Mouse (Mus musculus): Measurements from ENCODE around the gene Ank2. TPM values are rescaled to one million over a fixed set of nuclear protein-coding genes. Genes with fewer than 3 reads are reported as not detected.
A peak's percentile ranks its signal among the peaks of the same experiment; 100 is the strongest.
"Not testable (repeated sequence)": the region's sequence is repeated elsewhere in the genome, so short reads cannot be mapped to it uniquely, and the experiment has no call there.

The Ank2 gene
- total RNA-seq, 1 experiment from 2014 or later = not detected

GRCm38 (mm10) chr3:127374190-127374710 lies 124.9 kb downstream of the Ank2 start:
- no peak for ATAC-seq (replicated peaks; ENCODE audit: insufficient number of reproducible peaks, low FRiP score, low TSS enrichment, poor library complexity, severe bottlenecking)

DNA sequence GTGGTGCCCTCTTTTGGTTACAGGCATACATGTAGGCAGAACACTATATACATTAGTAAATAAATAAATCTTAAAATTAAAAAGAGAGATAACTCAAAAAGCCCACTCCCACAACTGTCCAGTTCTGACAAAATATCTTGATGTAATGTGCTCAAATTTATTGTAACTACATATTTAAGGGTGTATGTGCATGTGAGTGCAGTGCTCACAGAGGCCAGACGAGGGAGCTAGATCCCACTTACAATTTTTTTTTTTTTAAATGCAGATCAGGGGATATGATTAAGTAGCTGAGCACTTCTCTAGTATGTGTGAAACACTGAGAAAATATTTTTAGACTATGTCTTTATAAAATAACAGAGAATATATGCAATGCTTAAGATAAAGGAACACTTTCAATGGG lies 127.4 kb downstream of the Ank2 start:
- no peak for ATAC-seq (replicated peaks; ENCODE audit: insufficient number of reproducible peaks, low FRiP score, low TSS enrichment, poor library complexity, severe bottlenecking)

- ATAC-seq (replicated peaks; ENCODE audit: insufficient number of reproducible peaks, low FRiP score, low TSS enrichment, poor library complexity, severe bottlenecking) = no peak
Observed at GRCm38 (mm10) chr3:127369529-127369928, 129.6 kb downstream of the Ank2 start.

GRCm38 (mm10) chr3:127367450-127367849 lies 131.7 kb downstream of the Ank2 start:
- no peak for ATAC-seq (replicated peaks; ENCODE audit: insufficient number of reproducible peaks, low FRiP score, low TSS enrichment, poor library complexity, severe bottlenecking)

GRCm38 (mm10) chr3:127363512-127363911 lies 135.6 kb downstream of the Ank2 start:
- no peak for ATAC-seq (replicated peaks; ENCODE audit: insufficient number of reproducible peaks, low FRiP score, low TSS enrichment, poor library complexity, severe bottlenecking)

GRCm38 (mm10) chr3:127362611-127363393 lies 136.3 kb downstream of the Ank2 start:
- no peak for ATAC-seq (replicated peaks; ENCODE audit: insufficient number of reproducible peaks, low FRiP score, low TSS enrichment, poor library complexity, severe bottlenecking)

DNA sequence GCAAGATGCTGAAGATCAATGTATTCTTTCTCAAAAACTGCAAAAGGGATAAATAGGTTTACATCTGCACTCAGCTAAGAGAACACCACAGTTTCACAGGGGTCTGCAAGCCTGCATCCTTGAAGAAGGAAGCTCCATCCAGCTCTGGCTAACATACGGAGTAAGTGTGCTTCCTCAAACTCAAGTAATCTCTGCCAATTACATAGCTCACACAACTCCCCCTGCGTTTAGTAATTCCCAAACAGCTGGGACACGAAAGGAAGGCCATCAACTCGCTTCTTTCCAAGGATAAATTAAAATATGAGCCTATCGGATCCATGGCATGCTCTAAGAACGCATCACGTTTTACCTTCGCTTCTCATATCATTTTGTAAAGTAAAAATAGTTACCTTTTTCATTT lies 137.3 kb downstream of the Ank2 start:
- no peak for ATAC-seq (replicated peaks; ENCODE audit: insufficient number of reproducible peaks, low FRiP score, low TSS enrichment, poor library complexity, severe bottlenecking)

DNA sequence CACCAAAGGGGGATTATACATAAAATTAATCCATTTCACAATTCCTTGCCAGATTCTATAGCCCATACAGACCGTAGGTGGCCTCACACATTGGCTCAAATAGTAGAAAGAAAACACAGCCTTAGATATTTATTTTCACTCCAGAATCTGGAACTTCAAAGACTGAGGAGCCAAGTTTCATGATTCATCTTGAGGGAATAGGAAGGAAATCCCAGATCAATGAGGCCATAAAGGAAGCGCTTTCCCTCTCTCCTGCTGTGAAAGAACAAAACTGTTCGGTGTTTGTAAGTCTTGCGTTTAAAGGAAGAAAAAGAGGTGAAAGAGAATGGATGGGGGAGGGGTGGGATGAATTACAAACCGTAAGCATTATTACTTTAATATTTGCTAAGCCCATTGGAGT lies 137.8 kb downstream of the Ank2 start:
- no peak for ATAC-seq (replicated peaks; ENCODE audit: insufficient number of reproducible peaks, low FRiP score, low TSS enrichment, poor library complexity, severe bottlenecking)

GRCm38 (mm10) chr3:127355252-127355651 lies 143.9 kb downstream of the Ank2 start:
- peak; percentile 93 for ATAC-seq (replicated peaks; ENCODE audit: insufficient number of reproducible peaks, low FRiP score, low TSS enrichment, poor library complexity, severe bottlenecking)

DNA sequence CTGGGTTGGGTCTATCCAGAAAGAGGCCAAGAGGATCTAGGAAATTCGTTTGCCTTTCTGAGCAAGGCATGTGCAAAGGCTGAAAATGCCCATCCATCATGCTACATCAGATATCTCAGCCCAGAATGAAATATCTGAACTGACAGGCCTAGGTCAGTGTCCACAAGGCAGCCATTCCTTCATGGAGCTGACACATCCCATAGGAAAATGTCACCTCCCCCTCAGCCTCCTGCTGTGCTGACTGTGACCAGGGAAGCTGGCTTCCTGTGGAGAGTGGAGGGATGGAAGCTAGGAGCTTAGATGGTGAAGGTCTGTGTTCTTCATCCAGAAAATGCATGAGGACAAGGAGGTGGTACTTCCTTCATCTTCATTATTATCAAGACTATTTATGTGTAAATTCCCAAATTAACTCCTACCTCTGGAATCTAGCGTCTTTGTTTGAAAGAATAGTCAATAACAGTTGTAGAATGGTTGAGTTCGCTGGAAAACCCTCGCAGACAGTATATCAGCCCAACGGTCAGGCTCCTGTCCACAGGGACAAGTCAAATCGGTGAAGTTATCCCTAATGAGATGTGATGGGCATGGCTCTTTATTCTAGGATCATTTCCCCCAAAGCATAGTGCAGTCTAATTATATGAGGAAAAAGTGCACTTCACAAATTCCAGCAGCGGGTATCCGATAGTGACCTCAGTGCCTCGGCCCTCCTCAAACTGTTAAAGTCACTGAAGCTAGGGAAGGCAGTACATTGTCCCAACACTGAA lies 148.4 kb downstream of the Ank2 start:
- ATAC-seq (replicated peaks; ENCODE audit: insufficient number of reproducible peaks, low FRiP score, low TSS enrichment, poor library complexity, severe bottlenecking) = no peak

DNA sequence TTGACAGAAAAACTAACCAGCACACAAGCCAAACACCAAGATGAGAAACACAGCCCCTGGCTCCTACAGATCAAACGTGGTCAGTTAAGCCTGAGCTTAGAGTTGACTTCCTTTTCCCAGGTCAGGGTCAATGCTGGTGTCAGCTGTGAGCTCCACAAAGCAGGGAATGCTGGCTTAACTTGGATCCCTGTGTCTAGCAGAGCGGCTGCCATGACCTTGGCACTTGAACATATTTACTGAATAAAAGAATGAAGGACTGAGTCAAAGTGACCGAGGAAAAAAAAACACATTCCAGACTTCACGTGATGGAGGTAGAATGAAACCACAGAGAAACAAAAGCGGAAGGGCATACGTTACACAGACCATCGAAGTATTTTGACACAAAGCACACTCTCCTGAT lies 150.2 kb downstream of the Ank2 start:
- ATAC-seq (replicated peaks; ENCODE audit: insufficient number of reproducible peaks, low FRiP score, low TSS enrichment, poor library complexity, severe bottlenecking) = no peak

DNA sequence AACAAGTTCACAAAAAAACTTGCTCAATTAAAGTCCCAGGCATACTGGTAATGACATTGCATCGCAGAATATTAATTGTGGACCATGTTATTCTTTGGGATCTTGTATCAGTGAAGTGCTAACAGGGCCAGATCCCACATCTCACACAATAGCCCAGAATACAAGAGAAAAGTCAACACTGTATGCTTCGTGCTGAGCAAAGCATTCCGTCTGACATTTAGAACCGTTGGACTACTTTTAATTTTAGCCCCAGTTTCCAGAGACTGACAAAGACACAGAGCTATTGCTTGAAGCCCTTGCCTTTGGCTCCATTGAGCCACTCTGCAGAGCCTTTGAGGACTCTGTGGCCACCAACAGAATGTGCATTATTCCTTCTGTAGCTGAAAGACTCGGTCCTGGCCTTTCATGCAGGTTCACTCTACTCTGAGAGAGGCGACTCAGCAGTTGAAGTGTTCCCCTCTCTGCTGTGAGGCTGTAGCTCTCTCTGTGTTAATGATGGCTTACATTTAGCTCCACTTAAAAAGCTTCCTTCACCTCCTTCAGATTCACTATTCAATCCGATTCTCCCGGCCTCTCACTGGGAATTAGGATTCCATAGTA lies 153.2 kb downstream of the Ank2 start:
- no peak for ATAC-seq (replicated peaks; ENCODE audit: insufficient number of reproducible peaks, low FRiP score, low TSS enrichment, poor library complexity, severe bottlenecking)

- ATAC-seq (replicated peaks; ENCODE audit: insufficient number of reproducible peaks, low FRiP score, low TSS enrichment, poor library complexity, severe bottlenecking) = no peak
Observed at GRCm38 (mm10) chr3:127341300-127341699, 157.8 kb downstream of the Ank2 start.

DNA sequence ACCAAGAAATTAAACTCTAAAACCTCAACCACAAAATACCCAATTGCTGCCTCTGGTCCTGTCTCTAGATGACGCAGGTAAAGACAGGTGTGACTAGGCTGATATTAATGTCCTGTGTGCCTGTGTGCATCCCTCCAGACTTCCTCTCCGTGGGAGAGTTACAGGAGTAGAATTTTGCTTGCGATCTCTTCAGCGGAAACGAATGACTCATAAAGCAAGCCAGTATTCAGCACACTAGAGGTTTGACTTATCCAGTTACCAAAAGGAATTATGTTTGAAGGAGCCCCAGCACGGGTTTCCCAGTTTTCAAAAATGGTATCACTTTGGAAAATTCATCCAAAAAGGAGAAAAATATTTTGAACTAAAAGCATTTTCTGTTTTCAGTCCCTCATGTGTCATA lies 164.3 kb downstream of the Ank2 start:
- no peak for ATAC-seq (replicated peaks; ENCODE audit: insufficient number of reproducible peaks, low FRiP score, low TSS enrichment, poor library complexity, severe bottlenecking)

- 0 out of 2 replicates have a peak, but pooled peaks have one; percentile 53 for ATAC-seq (replicated peaks; ENCODE audit: insufficient number of reproducible peaks, low FRiP score, low TSS enrichment, poor library complexity, severe bottlenecking)
Observed at GRCm38 (mm10) chr3:127331562-127331961, 167.6 kb downstream of the Ank2 start.

DNA sequence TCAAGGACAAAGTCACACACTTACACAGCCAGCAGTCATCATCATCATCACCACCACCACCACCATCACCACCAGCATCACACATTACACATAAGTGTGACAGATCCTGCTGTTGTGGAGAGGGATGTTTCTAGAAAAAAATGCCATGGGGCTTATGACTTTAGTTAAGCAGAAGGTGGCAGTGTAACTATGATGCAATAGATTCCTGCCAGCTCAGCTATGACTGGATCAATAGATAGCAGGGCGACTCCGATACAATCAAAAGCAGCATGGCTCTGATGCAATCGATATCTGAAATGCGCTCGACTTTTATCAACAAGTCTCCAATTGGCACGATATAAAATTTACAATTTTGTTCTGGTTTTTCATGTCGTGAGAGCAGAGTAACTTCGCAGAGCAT lies 172.8 kb downstream of the Ank2 start:
- ATAC-seq (replicated peaks; ENCODE audit: insufficient number of reproducible peaks, low FRiP score, low TSS enrichment, poor library complexity, severe bottlenecking) = no peak

- ATAC-seq (replicated peaks; ENCODE audit: insufficient number of reproducible peaks, low FRiP score, low TSS enrichment, poor library complexity, severe bottlenecking) = peak; percentile 35; the same call in 1 of the 2 replicates
Observed at GRCm38 (mm10) chr3:127322870-127323269, 176.3 kb downstream of the Ank2 start.

- no peak for ATAC-seq (replicated peaks; ENCODE audit: insufficient number of reproducible peaks, low FRiP score, low TSS enrichment, poor library complexity, severe bottlenecking)
Observed at GRCm38 (mm10) chr3:127321645-127322044, 177.5 kb downstream of the Ank2 start.

GRCm38 (mm10) chr3:127321031-127321430 lies 178.1 kb downstream of the Ank2 start:
- ATAC-seq (replicated peaks; ENCODE audit: insufficient number of reproducible peaks, low FRiP score, low TSS enrichment, poor library complexity, severe bottlenecking) = not testable (repeated sequence)

All from monocyte, adult 5-6 weeks (primary cell).